Mouse (Mus musculus) ovary, postnatal 10 days (tissue): Measurements from ENCODE around the gene Gm4307.
"Not testable (repeated sequence)": the region's sequence is repeated elsewhere in the genome, so short reads cannot be mapped to it uniquely, and the experiment has no call there.

ENCODE experiments used
- DNase-seq: peaks from one replicate; pipeline ENCODE4 v3.0.0; 2022; ENCODE audit warnings: low spot score

Gene Gm4307

GRCm38 (mm10) chr10:100361038-100361437 is at the start of gene Gm4307:
Gene Gm4307 (plus strand): TSS chr10:100361338.
- DNase-seq = not testable (repeated sequence)

- DNase-seq = not testable (repeated sequence)
These were observed 25.8 kb upstream of the Gm4307 start, which contains the start of gene Gm4301 for GRCm38 (mm10) chr10:100335376-100335775. Gene Gm4301 (plus strand): TSS chr10:100335676.

GRCm38 (mm10) chr10:100340536-100340935 is 20.6 kb upstream of the Gm4307 start, which contains the start of gene Gm4302:
Gene Gm4302 (plus strand): TSS chr10:100340836.
- not testable (repeated sequence) for DNase-seq

GRCm38 (mm10) chr10:100345672-100346071 is 15.5 kb upstream of the Gm4307 start, which contains the start of gene Gm4303:
Gene Gm4303 (plus strand): TSS chr10:100345972.
- not testable (repeated sequence) for DNase-seq

GRCm38 (mm10) chr10:100350793-100351192 is 10.3 kb upstream of the Gm4307 start, which contains the start of gene Gm4305:
Gene Gm4305 (plus strand): TSS chr10:100351093.
- DNase-seq = not testable (repeated sequence)

- peak; percentile 10 for DNase-seq
These were observed 4.3 kb upstream of the Gm4307 start for GRCm38 (mm10) chr10:100356841-100357240.

GRCm38 (mm10) chr10:100382460-100382859 is 21.3 kb downstream of the Gm4307 start, which contains the start of gene Gm4312:
Gene Gm4312 (minus strand): TSS chr10:100382560.
- not testable (repeated sequence) for DNase-seq

GRCm38 (mm10) chr10:100402301-100402700 is 41.2 kb downstream of the Gm4307 start:
- not testable (repeated sequence) for DNase-seq
